Mouse (Mus musculus): ENCODE data around the gene Gse1.

DNA sequence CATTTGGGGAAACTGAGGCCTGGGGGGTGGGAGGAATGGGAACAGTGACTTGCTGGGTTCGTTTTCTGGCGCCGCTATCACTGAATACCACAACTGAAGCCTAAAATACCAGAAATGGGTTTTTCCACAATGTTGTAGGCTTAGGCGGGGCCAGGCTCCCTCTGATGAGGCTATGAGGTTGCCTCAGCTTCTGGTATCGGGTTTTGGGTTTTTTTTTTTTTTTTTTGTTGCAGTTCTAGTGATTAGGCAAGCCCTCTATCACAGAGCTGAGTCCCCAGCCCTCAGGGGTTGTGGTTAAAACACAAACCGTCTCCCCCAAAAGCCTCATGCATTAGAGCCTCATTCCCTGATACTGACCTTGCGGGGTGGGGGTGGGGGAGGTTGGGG, 149.5 kb downstream of the Gse1 start:
- TF ChIP-seq CTCF (conservative IDR thresholded peaks at IDR 0.05; ENCODE audit: low read length) (no peak), POU5F1 (IDR thresholded peaks at IDR 0.05; ENCODE audit: borderline replicate concordance, low read length) (no peak), NANOG (IDR thresholded peaks at IDR 0.05; ENCODE audit: borderline replicate concordance, low read length) (no peak)

All from E14TG2a.4 (cell line).